Comparison of ENCODE assay signal across 18 mouse cellular contexts in the genomic region with DNA sequence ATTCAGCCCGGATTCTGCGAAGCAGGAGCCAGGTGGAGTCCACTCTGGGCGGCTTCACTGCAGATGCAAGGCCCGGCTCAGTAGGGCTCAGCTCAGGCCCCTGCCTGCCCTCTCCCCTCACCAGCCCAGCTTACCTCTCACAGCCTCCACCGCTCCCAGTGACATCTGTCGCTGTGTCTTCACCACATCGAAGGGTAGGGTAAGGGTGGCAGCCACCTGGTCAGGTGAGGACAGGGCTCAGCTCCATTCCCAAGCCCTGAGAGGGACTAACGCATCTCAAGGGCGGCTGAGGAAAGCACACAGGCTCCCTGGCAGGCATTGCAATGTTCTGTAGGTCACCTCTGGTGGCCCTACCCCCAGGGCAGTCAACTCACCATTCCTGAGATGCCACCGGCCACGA. TPM values are rescaled to one million over a fixed set of nuclear protein-coding genes. Genes with fewer than 3 reads are reported as not detected.
A peak's percentile ranks its signal among the peaks of the same experiment; 100 is the strongest.
DNase-seq lines count a peak whose midpoint lies in the region; ATAC-seq and TF ChIP-seq lines count a peak whose summit lies in the region.
"Had no signal": no experiment of that assay in that cellular context is flagged by ENCODE, and none has a peak within 500 bp of the region (broad histone marks: within the 10 kb centered on the region; RNA-seq: fewer than 3 reads in every experiment).

No protein-coding gene starts in this region.

- no peak overlapping the region for H3K4me3 ChIP-seq in cerebellum, adult 2 months (replicated peaks; ENCODE audit: insufficient read depth, low read depth, low read length)
- H3K4me3 ChIP-seq in heart, embryonic 10.5 days, result no peak overlapping the region
- no peak overlapping the region for H3K4me3 ChIP-seq in liver, embryonic 12.5 days
- H3K4me3 ChIP-seq in liver, embryonic 11.5 days (ENCODE audit: low read depth, low read length), result no peak overlapping the region
- H3K4me3 ChIP-seq: embryonic facial prominence, embryonic 12.5 days; forebrain, embryonic 15.5 days; hindbrain, embryonic 13.5 days had no signal

- intact Hi-C loops in heart, postnatal 10 days (cut with DNase I), result no loop called here

- H3K4me1 ChIP-seq in cerebellum, adult 2 months (ENCODE audit: control insufficient read depth, insufficient read depth, low read length), result peaks cover 29% of the 10 kb centered on the region
- peaks cover 48% of the 10 kb centered on the region for H3K4me1 ChIP-seq in heart, embryonic 10.5 days
- H3K4me1 ChIP-seq in liver, embryonic 12.5 days, result peaks cover 77% of the 10 kb centered on the region
- H3K4me1 ChIP-seq in liver, embryonic 11.5 days (replicated peaks; ENCODE audit: control insufficient read depth, insufficient read depth, low read length), result peaks cover 18% of the 10 kb centered on the region

- no peaks in the 10 kb centered on the region for H3K27me3 ChIP-seq in cerebellum, adult 2 months (ENCODE audit: control insufficient read depth, insufficient read depth, low read length)
- H3K27me3 ChIP-seq in heart, embryonic 10.5 days (ENCODE audit: insufficient read depth, poor library complexity, severe bottlenecking), result peaks cover 44% of the 10 kb centered on the region
- H3K27me3 ChIP-seq in liver, embryonic 12.5 days (replicated peaks), result peaks cover 52% of the 10 kb centered on the region
- peaks cover 36% of the 10 kb centered on the region for H3K27me3 ChIP-seq in liver, embryonic 11.5 days (replicated peaks; ENCODE audit: control insufficient read depth, insufficient read depth, low read length)

- 82% methylated on average over 11 of the region's 11 CpGs for WGBS in cerebellum, adult 2 months
- 91% methylated on average over 11 of the region's 11 CpGs for WGBS in heart, embryonic 10.5 days
- WGBS in liver, embryonic 12.5 days (ENCODE audit: insufficient replicate concordance), result 94% methylated on average over 11 of the region's 11 CpGs
- WGBS in liver, embryonic 11.5 days, result 92% methylated on average over 11 of the region's 11 CpGs

- ATAC-seq in liver, embryonic 12.5 days, result no peak
- ATAC-seq in liver, embryonic 11.5 days (replicated peaks; ENCODE audit: low FRiP score), result no peak
- ATAC-seq: CD4-positive, CD25-positive, alpha-beta regulatory T cell, adult 4 months; forebrain, embryonic 15.5 days; hindbrain, postnatal 0 days had no signal

- no peak for TF ChIP-seq POLR2A in cerebellum, adult 2 months (IDR thresholded peaks at IDR 0.05; ENCODE audit: borderline replicate concordance, insufficient read depth, low read length)

- DNase-seq in cerebellum, adult 2 months, result peak; percentile 25 to 38
- DNase-seq in cerebellum, adult 18-20 months, result no peak
- peak; percentile 70 for DNase-seq in heart, embryonic 10.5 days (ENCODE audit: low spot score)
- DNase-seq in heart, postnatal 10 days, result no peak
- no peak for DNase-seq in liver, embryonic 11.5 days (ENCODE audit: low spot score)
- DNase-seq in adrenal gland, adult 2 months, result no peak
- DNase-seq: B cell, adult 2 months; embryo, embryonic 11 days; gastrocnemius, postnatal 36 days; heart, adult 11 months; heart, postnatal 14 days had no signal

- no peaks in the 10 kb centered on the region for H3K9me3 ChIP-seq in heart, embryonic 10.5 days
- no peaks in the 10 kb centered on the region for H3K9me3 ChIP-seq in liver, embryonic 12.5 days (replicated peaks)
- H3K9me3 ChIP-seq in liver, embryonic 11.5 days (ENCODE audit: control insufficient read depth, low read length), result no peaks in the 10 kb centered on the region
- H3K9me3 ChIP-seq: embryonic facial prominence, embryonic 12.5 days; forebrain, embryonic 15.5 days; G1E; hindbrain, embryonic 13.5 days had no signal

- H3K27ac ChIP-seq in cerebellum, adult 2 months (ENCODE audit: insufficient read depth, low read length), result no peak overlapping the region
- H3K27ac ChIP-seq in heart, embryonic 10.5 days, result no peak overlapping the region
- peak overlapping the region; percentile 16; the same call in 1 of the 2 replicates for H3K27ac ChIP-seq in liver, embryonic 12.5 days
- no peak overlapping the region for H3K27ac ChIP-seq in liver, embryonic 11.5 days (ENCODE audit: low read depth, low read length)
- H3K27ac ChIP-seq: embryonic facial prominence, embryonic 12.5 days; forebrain, embryonic 15.5 days; hindbrain, embryonic 13.5 days; hindbrain, postnatal 0 days had no signal

- H3K9ac ChIP-seq in liver, embryonic 12.5 days, result no peak overlapping the region
- no peak overlapping the region for H3K9ac ChIP-seq in liver, embryonic 11.5 days (ENCODE audit: low read depth, low read length)
- H3K9ac ChIP-seq: embryonic facial prominence, embryonic 12.5 days; forebrain, embryonic 15.5 days had no signal

- no peak for TF ChIP-seq CTCF in cerebellum, adult 2 months (IDR thresholded peaks at IDR 0.05; ENCODE audit: borderline replicate concordance, insufficient read depth, low read depth, low read length)

- H3K36me3 ChIP-seq in heart, embryonic 10.5 days, result peaks cover 40% of the 10 kb centered on the region
- H3K36me3 ChIP-seq in liver, embryonic 12.5 days, result peaks cover 44% of the 10 kb centered on the region
- H3K36me3 ChIP-seq in liver, embryonic 11.5 days (ENCODE audit: control insufficient read depth, insufficient read depth, low read length), result peaks cover 19% of the 10 kb centered on the region

- H3K4me2 ChIP-seq in liver, embryonic 12.5 days, result peak overlapping the region; percentile 8; the same call in 1 of the 2 replicates
- no peak overlapping the region for H3K4me2 ChIP-seq in liver, embryonic 11.5 days
- H3K4me2 ChIP-seq: embryonic facial prominence, embryonic 12.5 days; forebrain, embryonic 15.5 days; hindbrain, embryonic 13.5 days had no signal

RNA-seq across cellular contexts. Expression of a gene that starts 4.1 kb away (rescaled TPM):
- 124 and 126 TPM in 2 replicates for polyA plus RNA-seq in cerebellum, adult 2 months (2012; rRNA removed)
- 313 and 314 TPM in 2 replicates for polyA plus RNA-seq in heart, embryonic 10.5 days (2016; fragmentation: Nextera tagmentation; extraction: Ambion mirVana)
- total RNA-seq in heart, postnatal 10 days (2021), result 100 to 1,000 TPM; 155 to 156 TPM
- 365 and 367 TPM in 2 replicates for polyA plus RNA-seq in liver, embryonic 12.5 days (2016; fragmentation: Nextera tagmentation; extraction: Ambion mirVana)
- 282 and 283 TPM in 2 replicates for polyA plus RNA-seq in liver, embryonic 11.5 days (2014; fragmentation: Nextera tagmentation; extraction: Ambion mirVana)
- total RNA-seq in adrenal gland, adult 2 months (2021), result 100 to 1,000 TPM; 504 to 683 TPM
- 1,025 and 1,107 TPM in 2 replicates for polyA plus RNA-seq in adrenal gland, adult 2 months (2012; rRNA removed)

RNA-seq across cellular contexts. Expression of a gene that starts 10.5 kb away (rescaled TPM):
- polyA plus RNA-seq in cerebellum, adult 2 months (2012; rRNA removed), result 446 and 460 TPM in 2 replicates
- 0.74 and 1.8 TPM in 2 replicates for polyA plus RNA-seq in heart, embryonic 10.5 days (2016; fragmentation: Nextera tagmentation; extraction: Ambion mirVana)
- under 1 TPM; 0.29 to 0.32 TPM for total RNA-seq in heart, postnatal 10 days (2021)
- polyA plus RNA-seq in liver, embryonic 12.5 days (2016; fragmentation: Nextera tagmentation; extraction: Ambion mirVana), result 1.9 and 2.1 TPM in 2 replicates
- polyA plus RNA-seq in liver, embryonic 11.5 days (2014; fragmentation: Nextera tagmentation; extraction: Ambion mirVana), result 1.8 and 2.6 TPM in 2 replicates
- total RNA-seq in adrenal gland, adult 2 months (2021), result 10 to 100 TPM; 36.8 to 51.7 TPM
- polyA plus RNA-seq in adrenal gland, adult 2 months (2012; rRNA removed), result 46.3 and 77.5 TPM in 2 replicates
- total RNA-seq: gastrocnemius, postnatal 36 days had no signal
- polyA plus RNA-seq: G1E had no signal

RNA-seq across cellular contexts. Expression of a gene that starts 26.5 kb away (rescaled TPM):
- 58.4 TPM in 2 replicates for polyA plus RNA-seq in cerebellum, adult 2 months (2012; rRNA removed)
- 109 and 151 TPM in 2 replicates for polyA plus RNA-seq in heart, embryonic 10.5 days (2016; fragmentation: Nextera tagmentation; extraction: Ambion mirVana)
- total RNA-seq in heart, postnatal 10 days (2021), result 100 to 1,000 TPM; 189 to 192 TPM
- polyA plus RNA-seq in liver, embryonic 12.5 days (2016; fragmentation: Nextera tagmentation; extraction: Ambion mirVana), result 55.8 and 58.1 TPM in 2 replicates
- polyA plus RNA-seq in liver, embryonic 11.5 days (2014; fragmentation: Nextera tagmentation; extraction: Ambion mirVana), result 68.1 and 69.5 TPM in 2 replicates
- total RNA-seq in adrenal gland, adult 2 months (2021), result 100 to 1,000 TPM; 165 to 211 TPM
- 251 and 310 TPM in 2 replicates for polyA plus RNA-seq in adrenal gland, adult 2 months (2012; rRNA removed)

RNA-seq across cellular contexts. Expression of a gene that starts 37.7 kb away (rescaled TPM):
- 0.72 and 0.90 TPM in 2 replicates for polyA plus RNA-seq in cerebellum, adult 2 months (2012; rRNA removed)
- 88.9 and 128 TPM in 2 replicates for polyA plus RNA-seq in heart, embryonic 10.5 days (2016; fragmentation: Nextera tagmentation; extraction: Ambion mirVana)
- 10 to 100 TPM in 1 of 2 experiments, 1 to 10 TPM in 1; 3.5 to 13.0 TPM for total RNA-seq in heart, postnatal 10 days (2021)
- 913 and 972 TPM in 2 replicates for polyA plus RNA-seq in liver, embryonic 12.5 days (2016; fragmentation: Nextera tagmentation; extraction: Ambion mirVana)
- 191 and 229 TPM in 2 replicates for polyA plus RNA-seq in liver, embryonic 11.5 days (2014; fragmentation: Nextera tagmentation; extraction: Ambion mirVana)
- under 1 TPM; 0.35 to 0.49 TPM for total RNA-seq in adrenal gland, adult 2 months (2021)
- 0.02 TPM in 1 of 2 replicates, not detected in the other for polyA plus RNA-seq in adrenal gland, adult 2 months (2012; rRNA removed)
- polyA plus RNA-seq: CD4-positive, CD25-positive, alpha-beta regulatory T cell, adult 4 months had no signal

RNA-seq across cellular contexts. Expression of a gene that starts 43.8 kb away (rescaled TPM):
- polyA plus RNA-seq in cerebellum, adult 2 months (2012; rRNA removed), result 57.8 and 60.3 TPM in 2 replicates
- 1.7 and 3.6 TPM in 2 replicates for polyA plus RNA-seq in heart, embryonic 10.5 days (2016; fragmentation: Nextera tagmentation; extraction: Ambion mirVana)
- total RNA-seq in heart, postnatal 10 days (2021), result 10 to 100 TPM; 20.0 to 23.8 TPM
- polyA plus RNA-seq in liver, embryonic 12.5 days (2016; fragmentation: Nextera tagmentation; extraction: Ambion mirVana), result 1.3 and 1.9 TPM in 2 replicates
- 1.8 and 2.0 TPM in 2 replicates for polyA plus RNA-seq in liver, embryonic 11.5 days (2014; fragmentation: Nextera tagmentation; extraction: Ambion mirVana)
- 1 to 10 TPM; 2.8 to 8.3 TPM for total RNA-seq in adrenal gland, adult 2 months (2021)
- 18.1 and 22.9 TPM in 2 replicates for polyA plus RNA-seq in adrenal gland, adult 2 months (2012; rRNA removed)
- polyA plus RNA-seq: CD4-positive, CD25-positive, alpha-beta regulatory T cell, adult 4 months had no signal

Comparison
In these comparisons a context has a peak if more than half of its experiments do, and no peak if none do; other contexts are left out.
1. DNase-seq: peak in cerebellum, adult 2 months (2 of 2) and heart, embryonic 10.5 days (single experiment); none in cerebellum, adult 18-20 months (0 of 2), heart, postnatal 10 days (0 of 2), liver, embryonic 11.5 days (single experiment) and adrenal gland, adult 2 months (single experiment).
2. RNA of a gene that starts 10.5 kb away (polyA plus RNA-seq): 446 to 460 TPM in cerebellum, adult 2 months and 46.3 to 77.5 TPM in adrenal gland, adult 2 months; 1.8 to 2.6 TPM in liver, embryonic 11.5 days, 1.9 to 2.1 TPM in liver, embryonic 12.5 days and 0.74 to 1.8 TPM in heart, embryonic 10.5 days; every median in the first group is over 10 times any median in the second.